Mouse (Mus musculus) heart, postnatal 0 days (tissue): ENCODE measurements around the gene Arl15. TPM values are rescaled to one million over a fixed set of nuclear protein-coding genes. Genes with fewer than 3 reads are reported as not detected.

Experiments used
- ATAC-seq: fragments of 200-750 bp; cut with Nextera tagmentation; 2 replicates; pipeline ENCODE4 v1.8.0; 2017; ENCODE audit warnings: low read depth, moderate number of reproducible peaks, moderate library complexity; ENCODE audit not compliant: insufficient read depth
- DNase-seq: peaks from one replicate; pipeline ENCODE4 v3.0.0-alpha.2; 2016; ENCODE audit warnings: low spot score
- H3K27ac ChIP-seq: fragments of 300-500 bp; sonication (generic); 2 replicates; pipeline ENCODE4 v1.5.1; 2014; ENCODE audit warnings: low read depth, mild to moderate bottlenecking
- H3K27me3 ChIP-seq: fragments of 300-500 bp; sonication (generic); 2 replicates; pipeline ENCODE4 v1.6.1; 2014; ENCODE audit warnings: low read length, mixed read lengths; ENCODE audit not compliant: control insufficient read depth, insufficient read depth
- H3K36me3 ChIP-seq: fragments of 300-500 bp; sonication (generic); replicated peaks from 2 replicates; pipeline ENCODE4 v1.6.1; 2014; ENCODE audit warnings: low read length, mixed read lengths; ENCODE audit not compliant: control insufficient read depth, insufficient read depth
- H3K4me1 ChIP-seq: fragments of 300-500 bp; sonication (generic); 2 replicates; pipeline ENCODE4 v1.6.1; 2014; ENCODE audit warnings: antibody characterized with exemption; ENCODE audit not compliant: control insufficient read depth, insufficient read depth
- H3K4me2 ChIP-seq: fragments of 300-500 bp; sonication (generic); 2 replicates; pipeline ENCODE4 v1.6.1; 2014; ENCODE audit warnings: low read depth, mild to moderate bottlenecking, low read length, moderate library complexity
- H3K4me3 ChIP-seq: fragments of 300-500 bp; sonication (generic); 2 replicates; pipeline ENCODE4 v1.5.1; 2014; ENCODE audit warnings: low read depth, low read length
- H3K9ac ChIP-seq: fragments of 300-500 bp; sonication (generic); replicated peaks from 2 replicates; pipeline ENCODE4 v1.6.1; 2014; ENCODE audit warnings: low read depth, low read length, mixed read lengths
- H3K9me3 ChIP-seq: fragments of 300-500 bp; sonication (generic); replicated peaks from 2 replicates; pipeline ENCODE4 v1.6.1; 2016; ENCODE audit warnings: low read length; ENCODE audit not compliant: control insufficient read depth
- CTCF ChIP-seq: IDR thresholded peaks from 2 replicates; pipeline ENCODE4 v1.5.1; 2016; ENCODE audit warnings: antibody characterized with exemption, control low read depth, low read depth
- EP300 ChIP-seq: IDR thresholded peaks from 2 replicates; pipeline ENCODE4 v1.6.1; 2016; ENCODE audit warnings: antibody characterized with exemption, low read depth
- WGBS: fragments of 180-500 bp; shearing (Covaris S2); extraction: QIAGEN DNeasy Blood & Tissue Kit; methylation state at CpG from one replicate; pipeline ENCODE4 v1.1.7; 2014; 5-methylcytosine and 5-hydroxymethylcytosine counted together
- polyA plus RNA-seq: library from polyadenylated mRNA; unstranded; fragments of >200 nt; fragmentation: Nextera tagmentation; extraction: Ambion mirVana; gene quantifications from 2 replicates; pipeline ENCODE4 v1.2.1, GENCODE M21; 2015
- total RNA-seq: library from RNA; depleted of rRNA; stranded (reverse); fragments of >200 nt; gene quantifications from 2 replicates; pipeline ENCODE4 v1.2.3, GENCODE M21; 2014; ENCODE audit warnings: low replicate concordance

Arl15 gene
- total and polyA plus RNA-seq, 2 experiments from 2014 or later = 3.9 to 16.5 TPM

- ATAC-seq (no peak), DNase-seq (no peak)
- no peak overlapping the region for H3K9ac ChIP-seq
- no peaks in the 10 kb centered on the region for H3K4me1 ChIP-seq
- no peak overlapping the region for H3K4me3 ChIP-seq
- H3K27ac ChIP-seq = no peak overlapping the region
- H3K36me3 ChIP-seq = no peaks in the 10 kb centered on the region
- no peak overlapping the region for H3K4me2 ChIP-seq
- WGBS = 64% methylated on average over 8 of the region's 8 CpGs
- no peaks in the 10 kb centered on the region for H3K27me3 ChIP-seq
- no peak for TF ChIP-seq EP300
- TF ChIP-seq CTCF = no peak
- no peaks in the 10 kb centered on the region for H3K9me3 ChIP-seq
These were observed 280.2 kb downstream of the Arl15 start for GRCm38 (mm10) chr13:114074471-114074870.

- Histone ChIP-seq H3K36me3 (no peaks in the 10 kb centered on the region), H3K9me3 (no peaks in the 10 kb centered on the region), H3K27me3 (no peaks in the 10 kb centered on the region), H3K27ac (no peak overlapping the region), H3K4me3 (no peak overlapping the region), H3K4me1 (no peaks in the 10 kb centered on the region), H3K4me2 (no peak overlapping the region), H3K9ac (no peak overlapping the region)
- peak; percentile 20 for DNase-seq
- TF ChIP-seq EP300 (no peak), CTCF (peak; percentile 71)
- 62% methylated on average over 9 of the region's 9 CpGs for WGBS
- ATAC-seq = no peak
These were observed 281.5 kb downstream of the Arl15 start for GRCm38 (mm10) chr13:114075724-114076384.

- DNase-seq (no peak), ATAC-seq (no peak)
- H3K9ac ChIP-seq = no peak overlapping the region
- no peak overlapping the region for H3K4me3 ChIP-seq
- WGBS = 86% methylated on average over 9 of the region's 9 CpGs
- H3K27me3 ChIP-seq = no peaks in the 10 kb centered on the region
- H3K9me3 ChIP-seq = no peaks in the 10 kb centered on the region
- no peak overlapping the region for H3K4me2 ChIP-seq
- TF ChIP-seq CTCF = no peak
- TF ChIP-seq EP300 = no peak
- no peak overlapping the region for H3K27ac ChIP-seq
- no peaks in the 10 kb centered on the region for H3K36me3 ChIP-seq
- H3K4me1 ChIP-seq = no peaks in the 10 kb centered on the region
These were observed 282.9 kb downstream of the Arl15 start for GRCm38 (mm10) chr13:114077181-114077580.

GRCm38 (mm10) chr13:114077584-114078270, 283.4 kb downstream of the Arl15 start:
- WGBS = 73% methylated on average over 17 of the region's 17 CpGs
- Histone ChIP-seq H3K27ac (no peak overlapping the region), H3K36me3 (no peaks in the 10 kb centered on the region), H3K9me3 (no peaks in the 10 kb centered on the region), H3K27me3 (no peaks in the 10 kb centered on the region), H3K4me3 (no peak overlapping the region), H3K4me1 (no peaks in the 10 kb centered on the region), H3K9ac (no peak overlapping the region), H3K4me2 (no peak overlapping the region)
- no peak for TF ChIP-seq EP300
- no peak for TF ChIP-seq CTCF
- no peak for ATAC-seq
- DNase-seq = no peak

- no peak overlapping the region for H3K27ac ChIP-seq
- H3K4me1 ChIP-seq = no peaks in the 10 kb centered on the region
- WGBS = 84% methylated on average over 4 of the region's 4 CpGs
- no peak overlapping the region for H3K4me3 ChIP-seq
- DNase-seq (no peak), ATAC-seq (no peak)
- TF ChIP-seq EP300 (no peak), CTCF (no peak)
- no peaks in the 10 kb centered on the region for H3K27me3 ChIP-seq
- H3K36me3 ChIP-seq = no peaks in the 10 kb centered on the region
- no peak overlapping the region for H3K4me2 ChIP-seq
- H3K9me3 ChIP-seq = no peaks in the 10 kb centered on the region
- H3K9ac ChIP-seq = no peak overlapping the region
These were observed 284.5 kb downstream of the Arl15 start for GRCm38 (mm10) chr13:114078851-114079250.
